Mouse (Mus musculus): ENCODE results near the gene Tmem127. TPM values are rescaled to one million over a fixed set of nuclear protein-coding genes. Genes with fewer than 3 reads are reported as not detected.

Gene Tmem127
- total RNA-seq, 2 experiments from 2014 or later, result 23.9 to 70.7 TPM

- no peak for ATAC-seq (ENCODE audit: poor library complexity, severe bottlenecking)
Measured at GRCm38 (mm10) chr2:127310246-127310645, 62.5 kb downstream of the Tmem127 start.

GRCm38 (mm10) chr2:127310685-127311084 lies 63.0 kb downstream of the Tmem127 start:
- ATAC-seq (ENCODE audit: poor library complexity, severe bottlenecking), result no peak

Other genes starting within 250 kb of the Tmem127 start
- gene Ap4e1, start 239.2 kb upstream of the Tmem127 start, total RNA-seq (2015), result 8.8 and 10.7 TPM in 2 replicates
- 19.2 and 21.5 TPM in 2 replicates for gene Ap4e1, start 239.2 kb upstream of the Tmem127 start, total RNA-seq (2017)
- gene Blvra, start 177.2 kb upstream of the Tmem127 start, total RNA-seq (2015), result 48.9 and 59.4 TPM in 2 replicates
- 46.2 and 47.4 TPM in 2 replicates for gene Blvra, start 177.2 kb upstream of the Tmem127 start, total RNA-seq (2017)
- 61.6 and 71.8 TPM in 2 replicates for gene Ncaph, start 114.0 kb upstream of the Tmem127 start, total RNA-seq (2015)
- 88.2 and 93.2 TPM in 2 replicates for gene Ncaph, start 114.0 kb upstream of the Tmem127 start, total RNA-seq (2017)
- gene Itpripl1, start 104.5 kb upstream of the Tmem127 start, total RNA-seq (2015), result 39.4 and 40.2 TPM in 2 replicates
- 46.1 and 50.0 TPM in 2 replicates for gene Itpripl1, start 104.5 kb upstream of the Tmem127 start, total RNA-seq (2017)
- gene 1810024B03Rik, start 39.6 kb upstream of the Tmem127 start, total RNA-seq (2015), result 0.83 and 1.0 TPM in 2 replicates
- gene 1810024B03Rik, start 39.6 kb upstream of the Tmem127 start, total RNA-seq (2017), result 0.81 and 1.2 TPM in 2 replicates
- 51.3 and 54.3 TPM in 2 replicates for gene Snrnp200, start 39.5 kb upstream of the Tmem127 start, total RNA-seq (2015)
- 124 and 133 TPM in 2 replicates for gene Snrnp200, start 39.5 kb upstream of the Tmem127 start, total RNA-seq (2017)
- 24.4 and 38.1 TPM in 2 replicates for gene Ciao1, start 92 bp upstream of the Tmem127 start, total RNA-seq (2015)
- 18.8 and 25.6 TPM in 2 replicates for gene Ciao1, start 92 bp upstream of the Tmem127 start, total RNA-seq (2017)
- 38.5 and 42.0 TPM in 2 replicates for gene Stard7, start 22.3 kb downstream of the Tmem127 start, total RNA-seq (2015)
- gene Stard7, start 22.3 kb downstream of the Tmem127 start, total RNA-seq (2017), result 65.1 and 87.4 TPM in 2 replicates
- gene Dusp2, start 88.3 kb downstream of the Tmem127 start, total RNA-seq (2015), result 8.6 and 10.9 TPM in 2 replicates
- 10.1 and 10.9 TPM in 2 replicates for gene Dusp2, start 88.3 kb downstream of the Tmem127 start, total RNA-seq (2017)
- 0.18 TPM in 1 of 2 replicates, not detected in the other for gene Astl, start 90.7 kb downstream of the Tmem127 start, total RNA-seq (2015)
- 0.07 TPM in 1 of 2 replicates, not detected in the other for gene Astl, start 90.7 kb downstream of the Tmem127 start, total RNA-seq (2017)
- gene Adra2b, start 115.3 kb downstream of the Tmem127 start, total RNA-seq (2015), result not detected in 2 replicates
- not detected in 2 replicates for gene Adra2b, start 115.3 kb downstream of the Tmem127 start, total RNA-seq (2017)
- not detected in 2 replicates for gene Gpat2, start 177.3 kb downstream of the Tmem127 start, total RNA-seq (2015)
- not detected in 2 replicates for gene Gpat2, start 177.3 kb downstream of the Tmem127 start, total RNA-seq (2017)
- gene Fahd2a, start 196.7 kb downstream of the Tmem127 start, total RNA-seq (2015), result 9.9 and 16.8 TPM in 2 replicates
- 6.4 and 9.7 TPM in 2 replicates for gene Fahd2a, start 196.7 kb downstream of the Tmem127 start, total RNA-seq (2017)

All from megakaryocyte, adult 5-6 weeks (primary cell).